Mouse (Mus musculus) myocyte (in vitro differentiated cells): ENCODE results near the gene Lipt2.

Source experiments
- CEBPB ChIP-seq: IDR thresholded peaks from 2 replicates; pipeline ENCODE4 v1.6.1; 2011; ENCODE audit warnings: mild to moderate bottlenecking, moderate library complexity; ENCODE audit not compliant: poor library complexity, insufficient read depth, severe bottlenecking
- E2F4 ChIP-seq: IDR thresholded peaks from one replicate; pipeline ENCODE4 v1.6.1; 2011; ENCODE audit warnings: mild to moderate bottlenecking, control low read depth, moderate library complexity; ENCODE audit not compliant: insufficient read depth
- MAX ChIP-seq: IDR thresholded peaks from one replicate; pipeline ENCODE4 v1.6.1; 2011; ENCODE audit warnings: low read depth, mild to moderate bottlenecking, control low read depth
- MYOD1 ChIP-seq, 3 experiments: IDR thresholded peaks; one replicate each; pipeline ENCODE4 v1.6.1; 2011; ENCODE audit warnings: control low read depth in 2 of 3, low read depth in 2 of 3, mild to moderate bottlenecking in 2 of 3, moderate library complexity in 1 of 3; ENCODE audit not compliant: insufficient read length in 2 of 3, control insufficient read depth in 1 of 3
- MYOG ChIP-seq, 3 experiments: IDR thresholded peaks; one replicate each; pipeline ENCODE4 v1.6.1; 2011; ENCODE audit warnings: control low read depth in 2 of 3, low read depth in 2 of 3, mild to moderate bottlenecking in 2 of 3; ENCODE audit not compliant: insufficient read length in 2 of 3, control insufficient read depth in 1 of 3, insufficient read depth in 1 of 3
- POLR2A ChIP-seq: IDR thresholded peaks from one replicate; pipeline ENCODE4 v1.6.1; 2011; ENCODE audit warnings: low read depth, mild to moderate bottlenecking, control low read depth, moderate library complexity; ENCODE audit not compliant: insufficient read length
- POLR2AphosphoS2 ChIP-seq: IDR thresholded peaks from one replicate; pipeline ENCODE4 v1.6.1; 2011; ENCODE audit warnings: low read depth, control low read depth; ENCODE audit not compliant: insufficient read length
- REST ChIP-seq: IDR thresholded peaks from one replicate; pipeline ENCODE4 v1.6.1; 2011; ENCODE audit warnings: mild to moderate bottlenecking, control low read depth, moderate library complexity; ENCODE audit not compliant: insufficient read depth, insufficient read length
- SRF ChIP-seq: IDR thresholded peaks from one replicate; pipeline ENCODE4 v1.6.1; 2011; ENCODE audit warnings: low read depth; ENCODE audit not compliant: control insufficient read depth, insufficient read length
- TCF12 ChIP-seq: IDR thresholded peaks from one replicate; pipeline ENCODE4 v1.6.1; 2011; ENCODE audit warnings: mild to moderate bottlenecking, control low read depth; ENCODE audit not compliant: poor library complexity, insufficient read depth, severe bottlenecking
- TCF3 ChIP-seq: IDR thresholded peaks from one replicate; pipeline ENCODE4 v1.6.1; 2011; ENCODE audit warnings: low read depth, control low read depth; ENCODE audit not compliant: insufficient read length
- USF1 ChIP-seq: IDR thresholded peaks from one replicate; pipeline ENCODE4 v1.6.1; 2011; ENCODE audit warnings: low read depth, mild to moderate bottlenecking, control low read depth, moderate library complexity

- TF ChIP-seq POLR2A (no peak), USF1 (no peak), POLR2AphosphoS2 (no peak), MAX (no peak), MYOD1 (IDR thresholded peaks at IDR 0.05; ENCODE audit: control insufficient read depth in 1 of 3, insufficient read length in 2 of 3, low read depth in 2 of 3) (no peak), E2F4 (no peak), TCF12 (no peak), REST (no peak), MYOG (IDR thresholded peaks at IDR 0.05; ENCODE audit: control insufficient read depth in 1 of 3, insufficient read depth in 1 of 3, insufficient read length in 2 of 3, low read depth in 2 of 3) (no peak), CEBPB (no peak), TCF3 (no peak), SRF (no peak)
These were observed 47.6 kb upstream of the Lipt2 start for GRCm38 (mm10) chr7:100111506-100111905.
